Comparison of ENCODE assay signal across 10 mouse cellular contexts in genomic region chr3:121201012-121201747, GRCm38 (mm10). TPM values are rescaled to one million over a fixed set of nuclear protein-coding genes. Genes with fewer than 3 reads are reported as not detected.
DNase-seq lines count a peak whose midpoint lies in the region; ATAC-seq and TF ChIP-seq lines count a peak whose summit lies in the region.
"Had no signal": no experiment of that assay in that cellular context is flagged by ENCODE, and none has a peak within 500 bp of the region (broad histone marks: within the 10 kb centered on the region; RNA-seq: fewer than 3 reads in every experiment).

No protein-coding gene starts in this region.

- H3K27ac ChIP-seq in hindbrain, embryonic 11.5 days (ENCODE audit: low read depth, low read length): no peak overlapping the region
- no peak overlapping the region for H3K27ac ChIP-seq in hindbrain, embryonic 13.5 days
- no peak overlapping the region for H3K27ac ChIP-seq in CH12.LX (ENCODE audit: insufficient read depth, low read depth)
- H3K27ac ChIP-seq: kidney, postnatal 0 days; limb, embryonic 15.5 days had no signal

- no peaks in the 10 kb centered on the region for H3K9me3 ChIP-seq in hindbrain, embryonic 11.5 days (ENCODE audit: control insufficient read depth, low read length)
- H3K9me3 ChIP-seq in hindbrain, embryonic 13.5 days: no peaks in the 10 kb centered on the region
- H3K9me3 ChIP-seq in CH12.LX (replicated peaks; ENCODE audit: low read length): no peaks in the 10 kb centered on the region
- H3K9me3 ChIP-seq: limb, embryonic 15.5 days had no signal

- no peaks in the 10 kb centered on the region for H3K79me2 ChIP-seq in CH12.LX (replicated peaks; ENCODE audit: control insufficient read depth, extremely low read depth, insufficient read depth, poor library complexity, severe bottlenecking)

- H3K27me3 ChIP-seq in hindbrain, embryonic 11.5 days (ENCODE audit: control insufficient read depth, insufficient read depth, low read length): no peaks in the 10 kb centered on the region
- H3K27me3 ChIP-seq in hindbrain, embryonic 13.5 days: no peaks in the 10 kb centered on the region
- no peaks in the 10 kb centered on the region for H3K27me3 ChIP-seq in CH12.LX (replicated peaks)
- H3K27me3 ChIP-seq: limb, embryonic 15.5 days had no signal

- H3K4me2 ChIP-seq in hindbrain, embryonic 11.5 days (replicated peaks; ENCODE audit: low read depth, low read length): no peak overlapping the region
- no peak overlapping the region for H3K4me2 ChIP-seq in hindbrain, embryonic 13.5 days
- H3K4me2 ChIP-seq in CH12.LX (ENCODE audit: insufficient read depth, low read depth, poor library complexity, severe bottlenecking): peak overlapping the region; percentile 65
- H3K4me2 ChIP-seq: limb, embryonic 15.5 days had no signal

- TF ChIP-seq POLR2A in CH12.LX (IDR thresholded peaks at IDR 0.05; ENCODE audit: low read depth, low read length): no peak

- peak; percentile 8 for DNase-seq in hindbrain, embryonic 11.5 days (ENCODE audit: low spot score)
- no peak for DNase-seq in CH12.LX (ENCODE audit: extremely low read depth)
- peak; percentile 42 for DNase-seq in lung, postnatal 25 days (ENCODE audit: low spot score)
- no peak for DNase-seq in Muller cell, postnatal 12 days (ENCODE audit: inconsistent ontology term)
- DNase-seq in urinary bladder, adult 18-20 months (ENCODE audit: low spot score in 2 of 2): no peak
- no peak for DNase-seq in right cerebral cortex, postnatal 36 days (ENCODE audit: low spot score in 2 of 2)

- no peak for TF ChIP-seq EP300 in CH12.LX (IDR thresholded peaks at IDR 0.05; ENCODE audit: low read length)

- no peak for TF ChIP-seq CTCF in CH12.LX (conservative IDR thresholded peaks at IDR 0.05 in 1 of 2, IDR thresholded peaks at IDR 0.05 in 1 of 2; ENCODE audit: low read depth in 2 of 2, low read length in 2 of 2)

- no peak for TF ChIP-seq RAD21 in CH12.LX (IDR thresholded peaks at IDR 0.05; ENCODE audit: low read depth, low read length)

- H3K4me3 ChIP-seq in hindbrain, embryonic 11.5 days (ENCODE audit: low read depth, low read length): no peak overlapping the region
- H3K4me3 ChIP-seq in hindbrain, embryonic 13.5 days: no peak overlapping the region
- no peak overlapping the region for H3K4me3 ChIP-seq in CH12.LX (replicated peaks in 1 of 3; ENCODE audit: low read depth in 2 of 3, low read length in 2 of 3, poor library complexity in 1 of 3)
- H3K4me3 ChIP-seq: limb, embryonic 15.5 days had no signal

- H3K9ac ChIP-seq in hindbrain, embryonic 11.5 days (ENCODE audit: low read depth, low read length): no peak overlapping the region
- H3K9ac ChIP-seq in hindbrain, embryonic 13.5 days: no peak overlapping the region
- H3K9ac ChIP-seq in CH12.LX (ENCODE audit: insufficient read depth, low read depth): no peak overlapping the region
- H3K9ac ChIP-seq: limb, embryonic 15.5 days had no signal

- H3K4me1 ChIP-seq in hindbrain, embryonic 11.5 days (replicated peaks; ENCODE audit: control insufficient read depth, insufficient read depth, low read length): no peaks in the 10 kb centered on the region
- H3K4me1 ChIP-seq in hindbrain, embryonic 13.5 days (replicated peaks): no peaks in the 10 kb centered on the region
- no peaks in the 10 kb centered on the region for H3K4me1 ChIP-seq in CH12.LX (ENCODE audit: control insufficient read depth in 1 of 2, insufficient read depth in 2 of 2)
- H3K4me1 ChIP-seq: limb, embryonic 15.5 days had no signal

- H3K36me3 ChIP-seq in hindbrain, embryonic 11.5 days (ENCODE audit: control insufficient read depth, insufficient read depth, low read length): no peaks in the 10 kb centered on the region
- no peaks in the 10 kb centered on the region for H3K36me3 ChIP-seq in hindbrain, embryonic 13.5 days
- no peaks in the 10 kb centered on the region for H3K36me3 ChIP-seq in CH12.LX (replicated peaks in 1 of 2; ENCODE audit: control insufficient read depth in 1 of 2, insufficient read depth in 1 of 2, low read length in 1 of 2)
- H3K36me3 ChIP-seq: limb, embryonic 15.5 days had no signal

- ATAC-seq in hindbrain, embryonic 11.5 days (ENCODE audit: low FRiP score): peak; percentile 56; the same call in 1 of the 2 replicates
- ATAC-seq in hindbrain, embryonic 13.5 days (ENCODE audit: low FRiP score): no peak
- peak; percentile 99 for ATAC-seq in common myeloid progenitor, adult 5-6 weeks (replicated peaks; ENCODE audit: low read depth, poor library complexity, severe bottlenecking)

- in situ Hi-C loops in CH12.LX (cut with MboI; ENCODE audit: low pct_ligation_motif_present, low pct_unique_long_range_greater_than_20kb, low sequenced_read_pairs): no loop called here

- 71% methylated on average over 11 of the region's 11 CpGs for WGBS in hindbrain, embryonic 11.5 days
- 60% methylated on average over 11 of the region's 11 CpGs for WGBS in hindbrain, embryonic 13.5 days

- dilution Hi-C loops in CH12.LX (cut with MboI; ENCODE audit: extremely low pct_ligation_motif_present, extremely low pct_unique_long_range_greater_than_20kb, low sequenced_read_pairs): no loop called here

TF ChIP-seq in CH12.LX, 34 proteins besides CTCF, POLR2A, EP300 and RAD21:
- no peak for TF ChIP-seq USF1 (IDR thresholded peaks at IDR 0.05; ENCODE audit: low read depth, low read length)
- TF ChIP-seq IRF4 (IDR thresholded peaks at IDR 0.05; ENCODE audit: low read depth, low read length): no peak
- TF ChIP-seq NRF1 (IDR thresholded peaks at IDR 0.05; ENCODE audit: low read depth, low read length): no peak
- no peak for TF ChIP-seq ZKSCAN1 (IDR thresholded peaks at IDR 0.05; ENCODE audit: borderline replicate concordance, low read depth, low read length)
- TF ChIP-seq MEF2A (IDR thresholded peaks at IDR 0.05; ENCODE audit: borderline replicate concordance, low read depth, low read length): no peak
- TF ChIP-seq MAX (IDR thresholded peaks at IDR 0.05; ENCODE audit: low read length): peak; percentile 40; the same call in 1 of the 2 replicates
- TF ChIP-seq USF2 (conservative IDR thresholded peaks at IDR 0.05; ENCODE audit: low read depth, low read length): no peak
- TF ChIP-seq MXI1 (IDR thresholded peaks at IDR 0.05; ENCODE audit: low read depth, low read length): no peak

RNA-seq across cellular contexts. Expression of gene Rwdd3, which starts 29.7 kb away (rescaled TPM):
- 3.8 and 4.1 TPM in 2 replicates for polyA plus RNA-seq in hindbrain, embryonic 11.5 days (2014; fragmentation: Nextera tagmentation; extraction: Ambion mirVana)
- polyA plus RNA-seq in hindbrain, embryonic 13.5 days (2015; fragmentation: Nextera tagmentation; extraction: Ambion mirVana): 4.6 and 6.4 TPM in 2 replicates
- total RNA-seq in CH12.LX (2012; rRNA removed) (2.0 and 2.3 TPM in 2 replicates), CH12.LX (2014; rRNA removed) (3.5 and 3.7 TPM in 2 replicates)
- polyA plus RNA-seq in CH12.LX (2012; ENCODE audit: insufficient read length, low read depth): 3.7 and 5.9 TPM in 2 replicates
- total RNA-seq in common myeloid progenitor, adult 5-6 weeks (2017): 9.1 and 11.3 TPM in 2 replicates

Comparison
In these comparisons a context has a peak if more than half of its experiments do, and no peak if none do; other contexts are left out.
1. DNase-seq: peak in hindbrain, embryonic 11.5 days (single experiment) and lung, postnatal 25 days (single experiment); none in CH12.LX (single experiment), Muller cell, postnatal 12 days (single experiment), urinary bladder, adult 18-20 months (0 of 2) and right cerebral cortex, postnatal 36 days (0 of 2).